Mouse (Mus musculus) CH12.LX (cell line): ENCODE measurements around the gene Lrrfip1. TPM values are rescaled to one million over a fixed set of nuclear protein-coding genes. Genes with fewer than 3 reads are reported as not detected.

Experiments
- DNase-seq: peaks from one replicate; pipeline ENCODE4 v3.0.0-alpha.2; 2013; ENCODE audit errors: extremely low read depth
- H3K27ac ChIP-seq: 2 replicates; pipeline ENCODE4 v1.5.1; 2012; ENCODE audit warnings: low read depth, mild to moderate bottlenecking, control low read depth, moderate library complexity; ENCODE audit not compliant: insufficient read depth
- H3K27me3 ChIP-seq: replicated peaks from 2 replicates; pipeline ENCODE3; 2012; ENCODE audit warnings: inconsistent platforms
- H3K36me3 ChIP-seq, 2 experiments: replicated peaks in 1 of 2; 2 replicates each; pipeline versions ENCODE3 to v1.6.1; 2012; ENCODE audit warnings: inconsistent platforms in 1 of 2, low read length in 1 of 2, mild to moderate bottlenecking in 1 of 2, mixed read lengths in 1 of 2, moderate library complexity in 1 of 2; ENCODE audit not compliant: control insufficient read depth in 1 of 2, insufficient read depth in 1 of 2
- H3K4me1 ChIP-seq, 2 experiments: 2 replicates each; pipeline ENCODE4 v1.6.1; 2012; ENCODE audit warnings: inconsistent platforms in 1 of 2, moderate library complexity in 1 of 2; ENCODE audit not compliant: insufficient read depth in 2 of 2, control insufficient read depth in 1 of 2
- H3K4me2 ChIP-seq: 2 replicates; pipeline ENCODE4 v1.6.1; 2012; ENCODE audit warnings: low read depth, mild to moderate bottlenecking, control low read depth; ENCODE audit not compliant: poor library complexity, insufficient read depth, severe bottlenecking
- H3K4me3 ChIP-seq, 3 experiments: fragments of 150-350 bp in 1 of 3; sonication (generic) in 1 of 3; replicated peaks in 1 of 3; 2 replicates each; pipeline versions ENCODE3 to v1.5.1; 2011 to 2012; ENCODE audit warnings: low read depth in 2 of 3, low read length in 2 of 3, mild to moderate bottlenecking in 2 of 3, moderate library complexity in 2 of 3, control low read depth in 1 of 3, improper control_type of control experiment in 1 of 3, inconsistent platforms in 1 of 3, mixed read lengths in 1 of 3; ENCODE audit not compliant: poor library complexity in 1 of 3
- H3K79me2 ChIP-seq: replicated peaks from 2 replicates; pipeline ENCODE4 v1.6.1; 2012; ENCODE audit warnings: mild to moderate bottlenecking, moderate library complexity; ENCODE audit not compliant: control insufficient read depth, poor library complexity, insufficient read depth, severe bottlenecking; ENCODE audit errors: extremely low read depth
- H3K9ac ChIP-seq: 2 replicates; pipeline ENCODE4 v1.6.1; 2012; ENCODE audit warnings: low read depth, mild to moderate bottlenecking, control low read depth, moderate library complexity; ENCODE audit not compliant: insufficient read depth
- H3K9me3 ChIP-seq: replicated peaks from 2 replicates; pipeline ENCODE3; 2012; ENCODE audit warnings: low read length, inconsistent platforms, mixed read lengths
- BHLHE40 ChIP-seq: IDR thresholded peaks from 2 replicates; pipeline ENCODE4 v1.6.1; 2011; ENCODE audit warnings: mild to moderate bottlenecking, low read depth, low read length, improper control_type of control experiment
- HCFC1 ChIP-seq: IDR thresholded peaks from 2 replicates; pipeline ENCODE4 v1.6.1; 2012; ENCODE audit warnings: low read depth, mild to moderate bottlenecking, inconsistent platforms, low read length, improper control_type of control experiment
- IRF4 ChIP-seq: IDR thresholded peaks from 2 replicates; pipeline ENCODE4 v1.6.1; 2014; ENCODE audit warnings: low read depth, mild to moderate bottlenecking, inconsistent platforms, low read length, improper control_type of control experiment
- JUND ChIP-seq: conservative IDR thresholded peaks from 2 replicates; pipeline ENCODE4 v1.6.1; 2011; ENCODE audit warnings: low read depth, low read length, improper control_type of control experiment
- MAZ ChIP-seq: IDR thresholded peaks from 2 replicates; pipeline ENCODE4 v1.6.1; 2012; ENCODE audit warnings: low read depth, mild to moderate bottlenecking, inconsistent platforms, low read length, improper control_type of control experiment, moderate library complexity
- NRF1 ChIP-seq: IDR thresholded peaks from 2 replicates; pipeline ENCODE4 v1.6.1; 2014; ENCODE audit warnings: low read depth, mild to moderate bottlenecking, inconsistent platforms, low read length, improper control_type of control experiment, moderate library complexity
- POLR2A ChIP-seq: IDR thresholded peaks from 2 replicates; pipeline ENCODE4 v1.6.1; 2011; ENCODE audit warnings: low read depth, mild to moderate bottlenecking, improper control_type of control experiment, low read length
- POLR2AphosphoS2 ChIP-seq: IDR thresholded peaks from 2 replicates; pipeline ENCODE4 v1.6.1; 2011; ENCODE audit warnings: low read depth, low read length, improper control_type of control experiment
- RAD21 ChIP-seq: IDR thresholded peaks from 2 replicates; pipeline ENCODE4 v1.6.1; 2011; ENCODE audit warnings: low read depth, mild to moderate bottlenecking, low read length, improper control_type of control experiment, moderate library complexity
- TBP ChIP-seq: conservative IDR thresholded peaks from 2 replicates; pipeline ENCODE4 v1.6.1; 2011; ENCODE audit warnings: low read depth, low read length, improper control_type of control experiment
- TCF12 ChIP-seq: IDR thresholded peaks from 2 replicates; pipeline ENCODE4 v1.6.1; 2014; ENCODE audit warnings: low read depth, mild to moderate bottlenecking, inconsistent platforms, low read length, improper control_type of control experiment
- UBTF ChIP-seq: IDR thresholded peaks from 2 replicates; pipeline ENCODE4 v1.6.1; 2012; ENCODE audit warnings: low read depth, mild to moderate bottlenecking, inconsistent platforms, low read length, improper control_type of control experiment, moderate library complexity
- ZKSCAN1 ChIP-seq: IDR thresholded peaks from 2 replicates; pipeline ENCODE4 v1.6.1; 2012; ENCODE audit warnings: low read depth, inconsistent platforms, low read length, improper control_type of control experiment, borderline replicate concordance
- ZMIZ1 ChIP-seq: IDR thresholded peaks from 2 replicates; pipeline ENCODE4 v1.6.1; 2012; ENCODE audit warnings: low read depth, mild to moderate bottlenecking, inconsistent platforms, low read length, improper control_type of control experiment
- ZNF384 ChIP-seq: IDR thresholded peaks from 2 replicates; pipeline ENCODE4 v1.6.1; 2012; ENCODE audit warnings: low read depth, low read length, improper control_type of control experiment, inconsistent platforms
- dilution Hi-C: fragments of 300-500 bp; cut with MboI; formaldehyde crosslinking; loops from 2 replicates; pipeline ENCODE4 v1.14.3; 2020; ENCODE audit warnings: low sequenced_read_pairs; ENCODE audit not compliant: extremely low pct_unique_long_range_greater_than_20kb, extremely low pct_ligation_motif_present
- in situ Hi-C: fragments of 300-500 bp; cut with MboI; formaldehyde crosslinking; loops from 3 replicates; pipeline ENCODE4 v1.14.3; 2019; ENCODE audit warnings: low sequenced_read_pairs, low pct_ligation_motif_present, low pct_unique_long_range_greater_than_20kb, mixed read lengths
- polyA plus RNA-seq: library from polyadenylated mRNA; unstranded; fragments of >175 nt; gene quantifications from 2 replicates; pipeline ENCODE4 v1.2.1, GENCODE M21; 2012; ENCODE audit warnings: low read depth; ENCODE audit not compliant: insufficient read length
- total RNA-seq, 2 experiments: library from RNA; depleted of rRNA; stranded (reverse); fragments of 300-350 nt in 1 of 2; fragments of >200 nt in 1 of 2; gene quantifications; 2 replicates each; pipeline ENCODE4 v1.2.3; 2012 to 2014

Lrrfip1 gene
- total and polyA plus RNA-seq, 3 experiments = 17.2 to 30.5 (median 19.1) TPM

GRCm38 (mm10) chr1:91076946-91077345 lies 78.4 kb downstream of the Lrrfip1 start:
- dilution Hi-C loops (no loop called here), in situ Hi-C loops (no loop called here)
- peaks cover 9 to 69% of the 10 kb centered on the region in 2 experiments for H3K36me3 ChIP-seq
- no peaks in the 10 kb centered on the region for H3K9me3 ChIP-seq
- H3K4me3 ChIP-seq = no peak overlapping the region
- peaks cover 0 to 29% of the 10 kb centered on the region in 2 experiments; a peak in 2 of 4 replicates for H3K4me1 ChIP-seq
- no peak for DNase-seq
- H3K4me2 ChIP-seq = no peak overlapping the region
- no peaks in the 10 kb centered on the region for H3K79me2 ChIP-seq
- TF ChIP-seq HCFC1 (no peak), MAZ (no peak), TBP (no peak), UBTF (no peak), POLR2A (no peak), RAD21 (no peak), IRF4 (no peak), JUND (no peak), ZKSCAN1 (no peak), ZNF384 (no peak), BHLHE40 (no peak)
- H3K9ac ChIP-seq = no peak overlapping the region
- H3K27ac ChIP-seq = no peak overlapping the region
- H3K27me3 ChIP-seq = no peaks in the 10 kb centered on the region

DNA sequence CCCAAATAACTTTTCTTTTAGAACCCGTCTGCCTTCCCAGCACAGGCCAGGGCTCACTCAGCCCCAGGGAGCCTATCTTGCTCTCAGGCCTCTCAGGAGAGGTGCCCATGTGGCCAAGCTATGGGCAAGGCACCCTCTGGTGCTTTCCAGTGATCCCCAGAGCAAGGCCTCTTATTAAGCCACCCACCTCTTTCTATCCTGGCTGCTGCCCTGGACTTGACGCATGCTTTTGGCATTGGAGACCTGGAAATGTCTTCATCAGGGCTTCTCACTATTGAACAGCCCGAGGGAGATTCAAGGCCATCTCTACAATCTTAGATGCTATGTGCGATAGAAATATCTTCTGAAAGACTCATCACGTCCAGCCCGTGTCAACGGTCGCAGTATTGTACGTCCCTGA lies 78.9 kb downstream of the Lrrfip1 start:
- Histone ChIP-seq H3K9ac (no peak overlapping the region), H3K9me3 (no peaks in the 10 kb centered on the region), H3K79me2 (no peaks in the 10 kb centered on the region), H3K4me3 (no peak overlapping the region), H3K27ac (no peak overlapping the region), H3K36me3 (peaks cover 9 to 68% of the 10 kb centered on the region in 2 experiments), H3K4me1 (peaks cover 0 to 29% of the 10 kb centered on the region in 2 experiments; a peak in 2 of 4 replicates), H3K27me3 (no peaks in the 10 kb centered on the region), H3K4me2 (no peak overlapping the region)
- dilution Hi-C loops = no loop called here
- TF ChIP-seq NRF1 (no peak), ZMIZ1 (no peak), BHLHE40 (no peak)
- in situ Hi-C loops = no loop called here
- no peak for DNase-seq

GRCm38 (mm10) chr1:91077980-91078379 lies 79.4 kb downstream of the Lrrfip1 start:
- H3K4me3 ChIP-seq = no peak overlapping the region
- H3K4me1 ChIP-seq = peaks cover 0 to 29% of the 10 kb centered on the region in 2 experiments; a peak in 2 of 4 replicates
- in situ Hi-C loops (no loop called here), dilution Hi-C loops (no loop called here)
- no peak overlapping the region for H3K4me2 ChIP-seq
- H3K27ac ChIP-seq = no peak overlapping the region
- H3K79me2 ChIP-seq = no peaks in the 10 kb centered on the region
- no peak overlapping the region for H3K9ac ChIP-seq
- H3K27me3 ChIP-seq = no peaks in the 10 kb centered on the region
- no peak for DNase-seq
- H3K9me3 ChIP-seq = no peaks in the 10 kb centered on the region
- H3K36me3 ChIP-seq = peaks cover 9 to 68% of the 10 kb centered on the region in 2 experiments
- TF ChIP-seq POLR2AphosphoS2 = no peak
- no peak for TF ChIP-seq TCF12
- no peak for TF ChIP-seq TBP
